Mouse (Mus musculus) forebrain, postnatal 0 days (tissue): ENCODE measurements at regions not wholly inside any gene's neighbourhood (a gene's known extent, or its start where the extent isn't known, plus 50 kb on each side); places are given as distances from the start of the nearest gene placed in this dataset.

Experiments used
- ATAC-seq: fragments of 200-750 bp; cut with Nextera tagmentation; 2 replicates; pipeline ENCODE4 v1.8.0; 2017; ENCODE audit warnings: mild to moderate bottlenecking, moderate library complexity
- DNase-seq: peaks from one replicate; pipeline ENCODE4 v3.0.0-alpha.2; 2015
- H3K27ac ChIP-seq: fragments of 300-500 bp; sonication (generic); 2 replicates; pipeline ENCODE4 v1.5.1; 2014; ENCODE audit warnings: low read depth, mild to moderate bottlenecking, antibody characterized with exemption, low read length, moderate library complexity, mixed read lengths
- H3K27me3 ChIP-seq: fragments of 300-500 bp; sonication (generic); 2 replicates; pipeline ENCODE4 v1.6.1; 2014; ENCODE audit warnings: mild to moderate bottlenecking, low read length, mixed read lengths; ENCODE audit not compliant: insufficient read depth
- H3K36me3 ChIP-seq: fragments of 300-500 bp; sonication (generic); 2 replicates; pipeline ENCODE4 v1.6.1; 2014; ENCODE audit warnings: mild to moderate bottlenecking, moderate library complexity; ENCODE audit not compliant: insufficient read depth
- H3K4me1 ChIP-seq: fragments of 300-500 bp; sonication (generic); 2 replicates; pipeline ENCODE4 v1.6.1; 2014; ENCODE audit warnings: antibody characterized with exemption; ENCODE audit not compliant: insufficient read depth
- H3K4me2 ChIP-seq: fragments of 300-500 bp; sonication (generic); 2 replicates; pipeline ENCODE4 v1.6.1; 2014; ENCODE audit warnings: low read depth, mild to moderate bottlenecking, moderate library complexity
- H3K4me3 ChIP-seq: fragments of 300-500 bp; sonication (generic); 2 replicates; pipeline ENCODE4 v1.5.1; 2014; ENCODE audit warnings: low read depth, low read length, mixed read lengths
- H3K9ac ChIP-seq: fragments of 300-500 bp; sonication (generic); 2 replicates; pipeline ENCODE4 v1.6.1; 2014; ENCODE audit warnings: mild to moderate bottlenecking
- H3K9me3 ChIP-seq: fragments of 300-500 bp; sonication (generic); 2 replicates; pipeline ENCODE4 v1.6.1; 2016; ENCODE audit warnings: low read length
- CTCF ChIP-seq: sonication (generic); IDR thresholded peaks from 2 replicates; pipeline ENCODE4 v1.5.1; 2016; ENCODE audit warnings: antibody characterized with exemption, control low read depth, low read depth
- WGBS: fragments of 180-500 bp; shearing (Covaris S2); extraction: QIAGEN DNeasy Blood & Tissue Kit; methylation state at CpG from one replicate; pipeline ENCODE4 v1.1.7; 2014; 5-methylcytosine and 5-hydroxymethylcytosine counted together

DNA sequence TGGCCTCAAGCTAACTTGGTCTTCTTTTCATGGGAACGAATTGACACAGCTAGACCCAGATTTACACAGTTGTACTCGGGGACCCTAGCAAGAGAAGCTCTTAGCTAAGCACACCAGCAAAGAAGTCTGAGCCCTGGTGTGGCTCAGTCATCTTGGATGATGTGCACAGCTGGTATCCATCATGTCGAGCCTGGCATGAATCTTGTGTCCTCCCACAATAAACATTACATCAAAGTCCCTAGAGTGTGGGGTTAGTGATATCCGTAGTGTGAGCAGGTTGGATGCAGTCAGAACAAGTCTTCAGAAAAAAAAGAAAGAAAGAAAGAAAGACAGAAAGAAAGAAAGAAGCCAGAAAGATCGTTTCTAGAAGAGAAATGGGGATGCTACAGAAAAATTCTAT, 52.1 kb upstream of the Hmcn1 start:
- Histone ChIP-seq H3K4me2 (no peak overlapping the region), H3K4me3 (no peak overlapping the region), H3K9ac (no peak overlapping the region), H3K9me3 (no peaks in the 10 kb centered on the region), H3K4me1 (no peaks in the 10 kb centered on the region), H3K27ac (no peak overlapping the region), H3K36me3 (no peaks in the 10 kb centered on the region), H3K27me3 (no peaks in the 10 kb centered on the region)
- DNase-seq (no peak), ATAC-seq (no peak)
- WGBS, result 77% methylated on average over 5 of the region's 5 CpGs
- no peak for TF ChIP-seq CTCF

DNA sequence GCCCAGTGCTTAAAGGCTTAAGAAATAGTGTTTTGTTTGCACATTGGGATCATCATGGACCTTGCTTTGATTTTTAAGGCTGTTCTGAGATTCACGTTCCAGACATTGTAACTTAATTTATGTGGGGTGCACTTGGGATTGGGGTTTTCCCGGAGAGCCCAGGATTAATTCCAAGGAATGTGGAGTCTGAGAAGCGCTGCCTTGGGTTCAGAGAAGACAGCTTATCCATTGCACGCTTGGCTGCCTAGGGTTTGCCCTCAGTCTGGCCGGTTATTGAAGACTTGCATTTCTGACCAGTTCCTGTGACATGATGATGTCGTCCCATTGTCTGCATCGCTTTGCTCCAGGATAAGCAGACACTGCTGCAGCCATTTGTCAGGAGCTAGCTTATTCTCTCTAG, 53.4 kb upstream of the Hmcn1 start:
- Histone ChIP-seq H3K4me2 (no peak overlapping the region), H3K4me1 (no peaks in the 10 kb centered on the region), H3K27ac (no peak overlapping the region), H3K4me3 (no peak overlapping the region), H3K9me3 (no peaks in the 10 kb centered on the region), H3K9ac (no peak overlapping the region), H3K36me3 (no peaks in the 10 kb centered on the region), H3K27me3 (no peaks in the 10 kb centered on the region)
- WGBS, result 23% methylated on average over 7 of the region's 7 CpGs
- DNase-seq, result no peak
- TF ChIP-seq CTCF, result no peak
- no peak for ATAC-seq

DNA sequence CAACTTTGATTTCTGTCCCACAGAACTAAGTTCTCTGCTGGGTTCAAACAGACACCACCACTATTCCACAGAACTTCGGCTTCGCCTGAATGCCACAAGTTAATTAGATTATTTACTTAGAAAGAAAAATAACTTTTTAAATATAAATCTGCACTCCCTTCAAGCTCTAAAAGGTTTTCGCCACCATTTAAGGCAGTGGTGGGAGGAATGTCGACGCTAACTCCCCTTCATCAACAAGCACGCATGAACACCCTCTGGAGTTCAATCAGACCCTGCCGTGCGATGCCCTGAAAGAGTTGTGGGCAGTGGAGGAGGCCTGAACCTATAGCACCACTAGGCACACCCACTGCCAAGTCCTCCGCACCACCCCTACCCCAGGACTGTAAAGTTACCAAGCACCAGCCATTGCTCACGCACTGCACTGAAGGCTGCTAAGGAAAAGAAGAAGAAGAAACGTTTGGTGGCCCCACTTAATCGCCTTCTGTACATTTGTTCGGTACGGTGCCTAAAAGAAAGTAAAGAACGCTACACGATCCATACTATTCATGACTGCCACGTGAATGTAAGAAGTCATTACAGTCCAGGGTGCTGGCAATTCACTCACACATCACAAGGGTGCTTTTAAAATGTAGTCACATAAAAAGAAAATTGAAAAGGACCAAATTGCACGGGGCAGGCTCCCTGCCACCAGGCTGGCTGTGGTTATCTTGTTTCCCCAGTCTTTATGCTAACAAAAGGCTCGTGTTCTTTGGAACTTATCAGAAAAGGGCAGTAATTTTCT, 56.7 kb upstream of the Hmcn1 start:
- Histone ChIP-seq H3K27ac (no peak overlapping the region), H3K36me3 (no peaks in the 10 kb centered on the region), H3K4me1 (no peaks in the 10 kb centered on the region), H3K4me2 (no peak overlapping the region), H3K4me3 (no peak overlapping the region), H3K9me3 (no peaks in the 10 kb centered on the region), H3K27me3 (no peaks in the 10 kb centered on the region), H3K9ac (no peak overlapping the region)
- WGBS, result 76% methylated on average over 19 of the region's 19 CpGs
- no peak for DNase-seq
- ATAC-seq, result peak; percentile 18; the same call in 1 of the 2 replicates
- no peak for TF ChIP-seq CTCF

DNA sequence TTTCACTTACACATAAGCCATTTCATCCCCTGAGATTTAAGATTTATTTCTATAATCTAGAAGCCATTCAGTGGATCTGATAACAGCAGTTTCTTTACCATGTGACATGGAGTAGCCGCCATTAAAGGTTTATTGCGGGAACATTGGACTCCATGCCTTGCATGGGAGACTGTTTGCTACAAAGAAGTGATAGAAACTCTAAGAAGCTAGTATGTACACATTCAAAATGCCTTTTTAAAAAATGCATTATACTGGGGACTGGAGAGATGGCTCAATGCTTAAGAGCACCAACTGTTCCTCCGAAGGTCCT, 57.2 kb upstream of the Hmcn1 start:
- Histone ChIP-seq H3K36me3 (no peaks in the 10 kb centered on the region), H3K9ac (no peak overlapping the region), H3K9me3 (no peaks in the 10 kb centered on the region), H3K4me3 (no peak overlapping the region), H3K4me2 (no peak overlapping the region), H3K4me1 (no peaks in the 10 kb centered on the region), H3K27me3 (no peaks in the 10 kb centered on the region), H3K27ac (no peak overlapping the region)
- no peak for TF ChIP-seq CTCF
- 96% methylated on average over 3 of the region's 3 CpGs for WGBS
- no peak for DNase-seq
- no peak; the same call in 1 of the 2 replicates for ATAC-seq

DNA sequence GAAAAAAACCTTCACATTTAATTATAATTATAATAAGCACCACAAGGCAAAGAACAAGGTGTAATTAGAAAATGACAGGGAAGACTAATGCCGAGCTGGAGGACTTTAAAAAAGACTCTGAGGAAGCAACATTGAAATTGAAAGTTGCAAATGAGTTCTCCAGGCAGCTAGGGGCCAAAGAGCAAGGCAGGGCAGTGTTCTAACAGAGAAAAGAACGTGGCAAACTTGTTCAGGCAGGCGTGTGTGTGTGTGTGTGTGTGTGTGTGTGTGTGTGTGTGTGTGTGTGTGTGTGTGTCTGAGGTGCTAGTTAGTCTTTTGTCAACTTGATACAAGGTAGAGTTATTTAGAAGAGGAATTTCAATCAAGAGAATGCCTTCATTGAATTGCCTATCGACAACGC, 60.0 kb upstream of the Hmcn1 start:
- 43% methylated on average over 5 of the region's 5 CpGs for WGBS
- H3K9me3 ChIP-seq, result no peaks in the 10 kb centered on the region
- no peak for TF ChIP-seq CTCF
- H3K27me3 ChIP-seq, result no peaks in the 10 kb centered on the region
- H3K4me1 ChIP-seq, result no peaks in the 10 kb centered on the region
- DNase-seq (no peak), ATAC-seq (no peak)
- no peak overlapping the region for H3K27ac ChIP-seq
- no peak overlapping the region for H3K9ac ChIP-seq
- no peak overlapping the region for H3K4me3 ChIP-seq
- no peak overlapping the region for H3K4me2 ChIP-seq
- no peaks in the 10 kb centered on the region for H3K36me3 ChIP-seq

DNA sequence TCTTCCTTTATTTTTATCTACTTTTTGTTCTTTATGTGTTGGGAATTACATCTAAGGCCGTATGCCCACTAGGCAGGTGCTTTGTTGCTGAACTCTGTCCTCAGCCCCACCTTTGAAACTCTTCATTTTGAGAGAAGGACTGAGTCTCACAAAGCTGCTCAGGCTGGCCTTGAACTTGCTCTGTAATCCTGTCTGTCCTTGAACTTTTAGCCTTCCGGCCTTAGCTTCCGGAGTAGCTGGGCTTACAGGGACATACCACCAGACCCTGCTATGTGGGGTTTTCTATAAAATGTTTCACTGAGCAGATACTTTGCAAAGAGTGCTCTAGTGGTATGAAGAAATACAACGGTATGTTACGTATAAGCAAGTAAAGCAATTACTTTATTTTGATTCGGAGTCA, 62.2 kb upstream of the Hmcn1 start:
- H3K9ac ChIP-seq, result no peak overlapping the region
- 89% methylated on average over 6 of the region's 6 CpGs for WGBS
- H3K27ac ChIP-seq, result no peak overlapping the region
- H3K4me1 ChIP-seq, result no peaks in the 10 kb centered on the region
- no peaks in the 10 kb centered on the region for H3K36me3 ChIP-seq
- DNase-seq (no peak), ATAC-seq (no peak)
- no peak overlapping the region for H3K4me2 ChIP-seq
- no peaks in the 10 kb centered on the region for H3K27me3 ChIP-seq
- TF ChIP-seq CTCF, result no peak
- no peak overlapping the region for H3K4me3 ChIP-seq
- no peaks in the 10 kb centered on the region for H3K9me3 ChIP-seq

DNA sequence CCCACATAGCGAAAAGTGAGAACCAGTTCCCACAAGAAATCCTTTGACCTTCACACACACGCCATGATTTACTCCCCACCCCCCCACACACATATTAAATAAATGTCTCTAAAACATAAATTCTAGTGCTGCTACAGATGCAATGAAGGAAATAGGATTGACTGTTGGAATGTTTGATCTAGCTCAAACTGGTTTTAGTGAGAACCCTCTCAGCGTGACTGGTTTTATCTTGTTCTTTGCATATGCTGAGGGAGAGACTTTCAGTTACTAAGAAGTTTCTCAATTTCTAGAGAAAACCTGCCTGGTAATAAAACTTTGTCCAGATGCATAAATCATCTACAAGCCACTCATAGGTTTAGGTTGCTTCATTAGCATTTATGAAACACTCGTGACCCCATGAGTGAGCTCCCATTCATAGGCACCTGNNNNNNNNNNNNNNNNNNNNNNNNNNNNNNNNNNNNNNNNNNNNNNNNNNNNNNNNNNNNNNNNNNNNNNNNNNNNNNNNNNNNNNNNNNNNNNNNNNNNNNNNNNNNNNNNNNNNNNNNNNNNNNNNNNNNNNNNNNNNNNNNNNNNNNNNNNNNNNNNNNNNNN, 66.4 kb upstream of the Hmcn1 start:
- ATAC-seq (no peak), DNase-seq (no peak)
- no peaks in the 10 kb centered on the region for H3K27me3 ChIP-seq
- H3K4me1 ChIP-seq, result no peaks in the 10 kb centered on the region; the same call in 1 of the 2 replicates
- no peaks in the 10 kb centered on the region for H3K36me3 ChIP-seq
- H3K4me2 ChIP-seq, result no peak overlapping the region
- H3K4me3 ChIP-seq, result no peak overlapping the region
- no peak overlapping the region for H3K27ac ChIP-seq
- H3K9ac ChIP-seq, result no peak overlapping the region
- no peak for TF ChIP-seq CTCF
- 89% methylated on average over 4 of the region's 4 CpGs for WGBS
- H3K9me3 ChIP-seq, result no peaks in the 10 kb centered on the region
